Mouse (Mus musculus) lung, postnatal 14 days (tissue): ENCODE data around the gene Acaa1a.
A peak's percentile ranks its signal among the peaks of the same experiment; 100 is the strongest.

Experiments used
- DNase-seq: peaks from one replicate; pipeline ENCODE4 v3.0.0; 2021

The Acaa1a gene

DNA sequence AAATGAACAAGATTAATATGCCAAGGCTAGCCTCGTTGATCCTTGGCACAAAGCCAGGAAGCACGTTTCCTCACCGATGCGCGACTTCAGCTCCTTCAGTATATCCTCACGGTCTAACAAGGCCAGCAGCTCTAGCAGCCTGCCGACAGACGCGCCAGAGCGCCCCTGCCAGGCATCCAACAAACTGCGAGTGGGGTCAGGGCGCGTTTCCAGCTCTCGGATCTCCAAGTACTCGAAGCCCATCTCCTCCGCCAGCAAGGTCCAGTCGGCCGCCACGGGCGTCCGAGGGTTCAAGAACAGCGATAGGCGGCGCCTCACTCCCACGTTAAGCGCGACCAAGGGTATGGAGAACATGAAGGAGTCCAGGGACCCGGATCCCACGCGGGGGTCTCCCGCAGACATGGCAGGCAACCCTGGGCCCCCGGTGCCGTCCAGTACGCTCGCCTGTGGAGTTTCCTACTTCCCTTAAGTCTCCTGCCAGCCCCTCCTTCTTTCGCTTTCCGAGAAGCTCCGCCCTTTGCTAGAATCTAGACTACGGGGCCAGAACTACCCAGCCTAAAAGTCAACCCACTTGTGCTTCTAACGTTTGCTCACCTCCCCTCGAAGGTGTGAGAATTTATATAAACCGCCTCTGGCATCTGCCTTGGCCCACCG is at the start of gene Acaa1a:
TSS of gene Acaa1a (plus strand) at position 119 of the 654 bp plus-strand sequence.
- peak; percentile 79 for DNase-seq

- DNase-seq: no peak
Observed at GRCm38 (mm10) chr9:119290791-119291190, 48.7 kb upstream of the Acaa1a start.

GRCm38 (mm10) chr9:119297696-119298095 is 41.8 kb upstream of the Acaa1a start:
- DNase-seq: no peak

DNA sequence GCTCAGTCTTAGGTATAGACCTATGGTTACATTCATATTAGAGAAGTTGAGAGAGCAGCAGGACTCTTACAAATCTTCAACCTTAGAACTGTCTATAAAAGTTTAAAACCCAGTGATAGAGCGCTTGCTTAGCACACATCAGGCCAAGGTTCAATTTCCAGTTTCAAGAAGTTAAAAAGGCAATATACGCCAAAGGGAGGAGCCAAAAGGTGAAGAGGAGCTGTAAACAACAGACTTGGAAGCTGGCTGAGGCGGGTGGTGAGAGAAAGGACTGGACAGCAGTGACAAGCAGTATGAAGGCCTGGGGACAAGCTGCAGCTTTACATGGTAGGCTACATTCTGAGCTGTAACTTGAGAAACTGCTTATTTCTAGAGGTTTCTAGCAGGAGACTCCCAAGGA is 40.9 kb upstream of the Acaa1a start:
- DNase-seq: no peak

GRCm38 (mm10) chr9:119305863-119306262 is 33.6 kb upstream of the Acaa1a start:
- DNase-seq: no peak

DNA sequence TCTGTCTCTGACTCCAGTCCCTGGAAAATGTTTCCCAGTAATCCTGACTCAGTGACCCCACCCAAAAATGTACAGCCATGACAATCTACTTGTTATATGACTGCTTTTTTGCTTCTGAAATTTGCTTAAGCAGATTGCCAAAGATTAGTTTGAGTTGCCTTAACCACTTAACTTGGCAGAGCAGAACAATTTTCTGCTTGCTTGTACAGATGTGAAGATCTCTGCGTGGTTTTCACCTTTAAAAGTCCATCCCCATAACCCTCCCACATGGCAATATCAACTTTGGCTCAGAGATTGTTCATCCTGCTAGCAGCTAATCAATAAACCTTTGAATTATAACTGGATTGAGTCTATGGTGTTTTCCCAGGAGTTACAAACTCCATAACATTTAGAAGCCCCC is 30.4 kb upstream of the Acaa1a start:
- no peak for DNase-seq

- no peak for DNase-seq
Observed at GRCm38 (mm10) chr9:119313096-119313495, 26.4 kb upstream of the Acaa1a start.

DNA sequence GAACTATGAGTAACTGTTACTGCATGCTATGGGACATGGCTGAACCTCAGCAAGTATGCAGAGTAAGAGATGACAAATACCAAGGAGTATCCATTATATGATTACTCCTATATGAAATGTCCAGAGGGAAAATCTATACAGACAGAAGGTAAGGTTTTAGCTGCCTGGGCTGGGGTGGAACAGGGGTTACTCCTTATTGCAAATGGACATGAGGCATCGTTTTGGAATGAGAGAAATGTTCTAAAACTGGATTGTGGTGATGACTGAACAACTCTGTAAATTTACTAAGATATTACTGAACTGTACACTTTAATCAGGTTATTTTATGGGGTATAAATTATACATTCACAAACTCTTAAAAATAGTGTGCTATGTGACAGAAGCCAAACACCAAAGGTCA is 20.6 kb upstream of the Acaa1a start:
- DNase-seq: no peak

- DNase-seq: no peak
Observed at GRCm38 (mm10) chr9:119320446-119320845, 19.0 kb upstream of the Acaa1a start.

- no peak for DNase-seq
Observed at GRCm38 (mm10) chr9:119320946-119321345, 18.5 kb upstream of the Acaa1a start.

GRCm38 (mm10) chr9:119321392-119322229 is 17.9 kb upstream of the Acaa1a start:
- no peak for DNase-seq

DNA sequence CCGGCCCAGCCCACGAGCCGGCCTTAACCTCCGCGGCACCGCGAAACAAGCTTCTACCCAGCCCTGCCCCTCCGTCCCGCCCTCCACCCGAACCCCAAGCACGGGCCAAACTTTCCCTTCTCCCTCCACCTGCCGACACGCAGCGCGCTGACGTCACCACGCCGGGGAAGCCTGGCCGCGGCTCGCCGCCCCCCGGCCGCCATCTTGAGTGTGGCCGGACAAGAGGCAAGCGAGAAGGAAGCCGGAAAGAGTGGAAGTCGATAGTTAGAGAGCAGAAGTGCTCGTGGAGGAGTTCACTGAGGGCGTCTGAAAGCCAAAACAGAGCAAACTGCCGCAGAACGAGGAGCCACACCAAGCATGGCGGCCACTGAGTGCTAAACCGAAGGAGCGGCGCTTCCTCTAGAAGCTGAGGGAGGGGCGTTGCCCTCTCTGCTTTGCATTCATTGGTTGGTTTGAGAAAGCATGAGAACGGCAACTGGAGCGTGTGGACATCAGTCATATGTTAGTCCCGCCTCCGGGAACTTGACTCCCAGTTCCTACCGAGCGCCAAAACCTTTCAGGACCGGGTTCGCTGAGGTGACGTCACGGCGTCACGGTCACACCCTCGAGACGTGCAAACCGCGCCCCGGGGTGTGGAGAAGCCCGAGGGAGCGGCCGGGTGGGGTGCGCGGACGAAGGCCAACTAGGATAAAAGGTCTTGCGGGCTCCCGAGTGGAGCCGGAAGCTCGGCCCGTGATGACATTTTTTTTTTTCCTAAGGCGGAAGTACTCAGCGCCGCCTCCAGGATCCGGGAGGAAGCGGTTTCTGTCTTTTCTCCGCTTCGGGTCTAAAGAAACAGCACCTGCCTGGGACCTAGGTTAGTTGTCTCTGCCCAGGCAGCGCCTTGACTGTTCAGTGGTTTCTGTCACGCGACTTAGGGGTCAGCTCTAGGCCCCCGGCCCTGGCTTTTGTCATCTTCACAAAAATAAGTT is 16.9 kb upstream of the Acaa1a start, which contains the start of gene Oxsr1:
TSS of gene Oxsr1 (minus strand) at position 139 of the 971 bp plus-strand sequence.
- DNase-seq: peak; percentile 99

- DNase-seq: no peak
Observed at GRCm38 (mm10) chr9:119323260-119323645, 16.2 kb upstream of the Acaa1a start.

GRCm38 (mm10) chr9:119324130-119324529 is 15.3 kb upstream of the Acaa1a start:
- no peak for DNase-seq

DNA sequence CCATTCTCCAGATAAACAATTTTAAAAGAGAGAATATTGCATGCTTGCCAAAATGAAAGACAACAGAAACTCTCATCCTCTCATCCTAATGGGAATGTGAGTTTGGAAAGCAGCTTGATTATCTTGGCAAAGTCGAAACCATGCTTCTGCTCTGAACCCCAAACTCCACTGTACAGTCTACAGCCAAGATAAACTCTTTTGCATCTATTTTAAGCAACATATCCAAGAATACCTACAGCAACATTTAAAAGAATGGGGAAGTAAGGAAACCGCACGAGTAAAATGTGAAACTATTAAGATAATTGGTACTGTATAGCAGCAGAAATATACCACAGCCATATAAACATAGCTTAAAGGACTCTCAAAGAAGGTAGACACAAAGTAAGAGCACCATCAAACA is 11.0 kb upstream of the Acaa1a start:
- no peak for DNase-seq

DNA sequence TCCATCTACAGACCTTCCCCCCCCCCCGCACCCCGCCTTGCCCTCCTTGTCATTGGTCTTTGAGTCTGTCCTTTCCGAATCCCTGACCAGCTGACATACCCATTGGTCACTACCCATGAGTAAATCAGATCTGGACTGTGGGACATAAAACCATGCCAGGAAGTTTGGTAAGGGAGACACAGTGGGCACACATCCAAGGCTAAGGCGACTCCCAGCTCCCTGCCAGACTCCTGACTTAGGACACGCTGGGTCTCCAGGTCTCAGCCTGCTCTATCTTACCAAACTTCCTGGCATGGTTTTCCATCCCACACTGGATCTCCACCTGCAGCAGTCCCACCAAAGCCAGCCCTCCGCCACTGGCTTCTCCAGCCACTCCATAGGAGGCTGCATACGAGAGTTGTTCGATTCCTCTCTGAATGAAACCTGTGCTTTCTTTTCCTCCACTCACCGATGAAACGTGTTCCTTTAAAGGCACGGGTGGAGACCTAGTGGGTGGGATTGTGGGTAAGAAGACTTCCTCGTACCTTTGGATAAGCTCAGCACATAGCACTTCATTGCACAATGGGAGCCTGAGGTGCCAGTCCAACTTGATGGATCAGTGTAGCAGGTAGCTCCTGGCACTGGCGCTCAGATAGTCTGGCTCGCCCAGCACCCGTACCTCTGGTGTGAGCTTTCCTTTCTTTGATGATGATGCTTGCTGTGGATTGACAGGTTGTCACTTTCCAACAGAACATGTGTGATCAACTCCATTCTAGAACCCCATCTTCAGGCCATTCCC is 9.1 kb upstream of the Acaa1a start:
- DNase-seq: peak; percentile 24

GRCm38 (mm10) chr9:119334324-119334723 is 5.2 kb upstream of the Acaa1a start:
- DNase-seq: peak; percentile 67

- DNase-seq: no peak
Observed at GRCm38 (mm10) chr9:119334834-119335233, 4.6 kb upstream of the Acaa1a start.

GRCm38 (mm10) chr9:119335571-119335970 is 3.9 kb upstream of the Acaa1a start:
- no peak for DNase-seq

GRCm38 (mm10) chr9:119337842-119338241 is 1.6 kb upstream of the Acaa1a start:
- DNase-seq: no peak

GRCm38 (mm10) chr9:119338350-119338749 is 1.1 kb upstream of the Acaa1a start:
- no peak for DNase-seq

GRCm38 (mm10) chr9:119339106-119339505 is 370 bp upstream of the Acaa1a start:
- no peak for DNase-seq
